In genomic region chr12:99645418-99645817, GRCm38 (mm10) we compare ENCODE assay signal across 9 mouse cellular contexts.
DNase-seq lines count a peak whose midpoint lies in the region; ATAC-seq and TF ChIP-seq lines count a peak whose summit lies in the region.
"Had no signal": no experiment of that assay in that cellular context is flagged by ENCODE, and none has a peak within 500 bp of the region (broad histone marks: within the 10 kb centered on the region; RNA-seq: fewer than 3 reads in every experiment).

No protein-coding gene starts in this region.

- no peak for TF ChIP-seq CTCF in liver, embryonic 14.5 days (IDR thresholded peaks at IDR 0.05; ENCODE audit: low read depth)

- no peak overlapping the region for H3K4me3 ChIP-seq in liver, embryonic 14.5 days (ENCODE audit: insufficient read depth in 1 of 2, low read depth in 2 of 2, low read length in 2 of 2)
- H3K4me3 ChIP-seq: myocyte had no signal

- peaks cover 2% of the 10 kb centered on the region; the same call in 1 of the 2 replicates for H3K9me3 ChIP-seq in liver, embryonic 14.5 days (ENCODE audit: control insufficient read depth, low read length)

- no peaks in the 10 kb centered on the region for H3K36me3 ChIP-seq in liver, embryonic 14.5 days (replicated peaks; ENCODE audit: control insufficient read depth, insufficient read depth, low read depth)

- ATAC-seq in liver, embryonic 14.5 days (ENCODE audit: insufficient read depth): peak; percentile 93

- WGBS in liver, embryonic 14.5 days (ENCODE audit: insufficient replicate concordance): 85% methylated on average over 18 of the region's 18 CpGs

- peaks cover 0 to 2% of the 10 kb centered on the region in 2 experiments; a peak in 1 of 4 replicates for H3K4me1 ChIP-seq in liver, embryonic 14.5 days (replicated peaks; ENCODE audit: control insufficient read depth in 2 of 2, insufficient read depth in 2 of 2, low read length in 1 of 2)

- DNase-seq in adrenal gland, adult (ENCODE audit: inconsistent age in 2 of 2, low spot score in 1 of 2): peak; percentile 77 to 95
- DNase-seq in adrenal gland, postnatal 10 days: no peak
- DNase-seq in layer of hippocampus, adult 18-20 months (ENCODE audit: low spot score in 2 of 2): peak; percentile 32 to 85
- no peak for DNase-seq in layer of hippocampus, adult 9-10 months (ENCODE audit: low spot score)
- peak; percentile 71 to 88 for DNase-seq in heart, postnatal 10 days
- DNase-seq in liver, embryonic 14.5 days (ENCODE audit: low read depth in 3 of 3, low spot score in 3 of 3): no peak
- DNase-seq in right cerebral cortex, postnatal 36 days (ENCODE audit: low spot score in 2 of 2): peak; percentile 51 to 67
- DNase-seq in retina, postnatal 1 day: no peak

- no peaks in the 10 kb centered on the region for H3K27me3 ChIP-seq in liver, embryonic 14.5 days (ENCODE audit: control insufficient read depth, insufficient read depth, low read length)

- intact Hi-C loops in heart, postnatal 10 days (cut with DNase I): no loop called here

- no peak overlapping the region for H3K27ac ChIP-seq in liver, embryonic 14.5 days

- no peak overlapping the region for H3K4me2 ChIP-seq in liver, embryonic 14.5 days (ENCODE audit: low read depth)

- H3K9ac ChIP-seq in liver, embryonic 14.5 days (replicated peaks): no peak overlapping the region

- TF ChIP-seq EP300 in liver, embryonic 14.5 days (IDR thresholded peaks at IDR 0.05; ENCODE audit: low read depth): no peak

Comparison
In these comparisons a context has a peak if more than half of its experiments do, and no peak if none do; other contexts are left out.
1. DNase-seq: peak in adrenal gland, adult (2 of 2), layer of hippocampus, adult 18-20 months (2 of 2), heart, postnatal 10 days (2 of 2) and right cerebral cortex, postnatal 36 days (2 of 2); none in adrenal gland, postnatal 10 days (single experiment), layer of hippocampus, adult 9-10 months (single experiment), liver, embryonic 14.5 days (0 of 3) and retina, postnatal 1 day (single experiment).